Mouse (Mus musculus) cerebral cortex, adult 2 months (tissue): ENCODE data around the gene RPS10-NUDT3.

Experiments used
- WGBS: fragments of 180-500 bp; shearing (Covaris S2); methylation state at CpG from one replicate; pipeline ENCODE4 v1.1.7; 2018; 5-methylcytosine and 5-hydroxymethylcytosine counted together

RPS10-NUDT3 gene

DNA sequence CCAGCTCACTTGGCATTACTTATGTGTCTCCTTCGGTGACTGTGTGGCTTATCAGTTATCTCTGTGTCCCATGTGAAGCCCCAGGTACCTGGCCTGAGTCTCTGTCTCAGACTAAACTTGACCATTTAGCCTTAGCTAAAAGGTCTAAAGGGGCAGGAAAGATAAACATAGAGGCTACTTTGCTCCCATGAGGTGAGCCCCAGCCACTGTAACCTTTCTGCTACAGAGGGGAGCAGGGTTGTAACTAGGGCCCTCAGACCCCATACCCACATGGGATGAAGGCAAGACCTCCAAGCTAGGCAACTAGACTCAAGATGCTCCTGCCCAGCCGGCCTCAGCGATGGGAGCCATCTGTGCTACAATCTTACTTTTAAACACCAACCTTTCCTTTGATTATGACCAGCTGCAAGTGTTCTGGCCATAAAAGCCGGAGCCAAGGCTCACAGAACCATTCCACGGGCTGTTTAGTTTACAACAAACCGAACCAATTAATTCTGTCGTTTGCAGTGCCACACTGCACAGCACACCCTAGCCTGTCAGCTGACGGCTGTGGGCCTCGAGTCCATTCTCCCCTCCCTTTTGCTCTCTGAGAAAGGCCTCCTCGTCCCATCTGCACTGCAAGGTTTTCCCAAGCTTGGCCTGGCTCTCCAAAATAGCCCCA, 59.8 kb downstream of the RPS10-NUDT3 start:
- WGBS = 43% methylated on average over 10 of the region's 10 CpGs

DNA sequence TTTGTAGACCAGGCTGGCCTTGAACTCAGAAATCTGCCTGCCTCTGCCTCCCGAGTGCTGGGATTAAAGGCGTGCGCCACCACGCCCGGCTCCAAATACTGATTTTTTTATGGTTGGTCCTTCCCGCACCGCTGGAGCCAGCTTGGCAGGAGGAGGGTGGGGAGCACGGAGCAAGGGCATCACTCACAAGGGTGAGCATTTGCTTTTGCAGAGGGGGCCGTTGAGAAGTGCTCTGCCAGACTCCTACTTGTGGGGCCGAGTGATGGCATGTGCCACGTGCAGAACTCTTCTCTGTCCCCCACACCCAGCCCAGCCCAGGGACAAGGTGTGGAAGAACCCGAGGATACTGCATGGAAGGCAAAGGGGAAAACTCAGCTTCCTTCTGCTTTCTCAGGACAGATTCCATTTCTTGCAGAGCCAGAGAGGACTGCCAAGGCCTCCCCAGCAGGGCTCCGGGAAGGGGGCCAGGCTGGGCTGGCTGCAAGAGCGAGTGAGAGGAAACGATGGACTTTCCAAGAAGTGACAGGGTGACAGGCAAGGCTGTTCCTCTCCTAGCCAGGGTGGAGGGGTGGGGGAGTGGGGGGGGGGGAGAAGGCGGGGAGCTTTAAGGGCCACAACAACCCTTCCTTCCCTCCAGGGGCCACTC, 60.4 kb downstream of the RPS10-NUDT3 start:
- WGBS = 54% methylated on average over 15 of the region's 16 CpGs

GRCm38 (mm10) chr17:27573772-27574320, 61.2 kb downstream of the RPS10-NUDT3 start:
- 68% methylated on average over 10 of the region's 10 CpGs for WGBS

- WGBS = 63% methylated on average over 8 of the region's 8 CpGs
These were observed 63.7 kb downstream of the RPS10-NUDT3 start for GRCm38 (mm10) chr17:27571315-27571714.

- WGBS = 77% methylated on average over 5 of the region's 5 CpGs
These were observed 66.8 kb downstream of the RPS10-NUDT3 start for GRCm38 (mm10) chr17:27568228-27568627.

DNA sequence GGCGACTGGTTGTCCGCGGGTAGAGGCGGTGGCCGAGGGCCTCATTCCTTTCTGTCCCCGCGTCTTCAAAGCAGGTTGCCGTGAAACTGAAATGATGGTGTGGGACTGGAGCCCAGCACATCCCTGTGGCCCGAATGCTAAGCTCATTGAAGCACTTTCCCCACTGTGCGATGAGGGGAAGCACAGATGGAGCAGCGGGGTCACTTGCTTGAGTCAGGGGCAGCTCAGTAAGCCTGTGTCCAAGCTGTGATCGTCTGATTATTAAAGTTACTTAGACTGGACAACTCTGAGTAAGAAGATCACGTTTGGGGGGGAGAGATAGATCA, 69.1 kb downstream of the RPS10-NUDT3 start:
- under 1% methylated on average over 13 of the region's 13 CpGs for WGBS

- WGBS = 1% methylated on average over 58 of the region's 58 CpGs
These were observed 69.7 kb downstream of the RPS10-NUDT3 start, which contains the start of gene AI413582 for GRCm38 (mm10) chr17:27565163-27565941. AI413582 (minus strand) TSS chr17:27565756.

DNA sequence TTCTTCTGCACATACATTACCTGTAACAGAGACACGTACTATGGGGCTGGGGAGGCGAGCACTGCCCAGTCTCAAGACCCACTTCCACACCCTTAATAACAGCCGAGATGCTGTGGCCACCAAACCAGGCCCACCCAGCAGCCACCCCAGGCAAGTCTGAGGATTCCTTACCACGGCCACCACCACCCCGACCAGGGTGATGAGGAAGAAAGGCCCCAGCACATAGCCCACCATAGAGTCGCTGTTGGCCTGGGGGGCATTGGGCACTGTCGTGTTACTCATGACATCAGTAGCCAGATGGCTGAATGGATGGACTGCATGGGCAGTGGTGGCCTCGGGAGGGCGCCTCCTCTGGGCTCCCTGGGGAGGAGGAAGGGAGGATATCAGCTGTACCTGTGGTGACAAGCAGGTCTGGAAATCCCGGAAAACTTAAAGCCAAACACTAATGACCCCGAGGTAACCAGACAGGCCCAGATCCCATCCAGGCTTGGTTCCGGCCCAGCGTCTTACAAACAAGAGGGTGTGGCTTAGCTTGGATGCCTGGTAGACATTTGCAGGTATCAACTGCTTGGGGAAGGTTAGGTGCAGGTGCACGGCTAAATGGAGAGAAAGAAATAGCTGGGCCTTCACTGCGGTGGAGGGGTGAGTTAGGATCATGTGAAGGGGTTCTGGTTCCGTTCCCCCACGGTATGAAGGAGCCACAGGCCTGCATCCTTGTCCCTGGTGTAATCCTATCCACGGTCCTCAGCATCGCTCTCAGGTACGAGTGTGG, 70.4 kb downstream of the RPS10-NUDT3 start:
- 19% methylated on average over 20 of the region's 20 CpGs for WGBS

GRCm38 (mm10) chr17:27563771-27564244, 71.2 kb downstream of the RPS10-NUDT3 start:
- 61% methylated on average over 7 of the region's 7 CpGs for WGBS

DNA sequence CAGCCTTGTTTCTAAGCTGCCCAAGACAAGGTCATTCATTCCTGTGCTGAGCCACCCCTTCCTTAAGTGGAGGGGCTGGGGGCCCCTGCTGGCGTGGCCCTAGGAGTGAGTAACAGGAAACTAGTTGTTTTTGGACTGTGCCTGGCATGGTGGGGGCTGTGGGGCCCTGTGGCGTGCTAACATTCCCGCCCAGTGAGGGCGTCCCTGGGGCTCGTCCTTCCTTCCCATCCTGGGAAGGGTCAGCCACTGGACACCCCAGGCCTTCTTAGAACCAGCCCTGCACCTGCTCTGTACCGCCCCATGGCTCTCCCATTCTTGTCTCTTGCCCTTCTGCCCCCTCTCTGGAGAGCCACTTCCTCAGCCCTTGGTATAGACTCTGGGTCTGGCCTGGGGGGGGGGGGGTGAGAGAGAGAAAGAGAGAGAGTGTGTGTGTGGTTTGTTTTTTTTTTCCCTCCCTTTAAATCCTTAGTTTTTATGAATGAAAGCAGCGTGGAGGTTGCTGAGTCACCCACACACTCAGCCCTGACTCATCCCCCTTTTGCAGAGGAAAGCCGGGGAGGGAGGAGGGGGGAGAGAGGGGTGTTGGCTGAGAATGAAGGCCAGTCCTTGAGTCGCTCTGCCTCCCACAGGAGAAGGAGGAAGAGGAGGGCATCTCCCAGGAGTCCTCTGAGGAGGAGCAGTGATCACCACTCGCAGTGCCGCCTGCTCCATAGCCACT, 73.1 kb downstream of the RPS10-NUDT3 start:
- 42% methylated on average over 11 of the region's 11 CpGs for WGBS

DNA sequence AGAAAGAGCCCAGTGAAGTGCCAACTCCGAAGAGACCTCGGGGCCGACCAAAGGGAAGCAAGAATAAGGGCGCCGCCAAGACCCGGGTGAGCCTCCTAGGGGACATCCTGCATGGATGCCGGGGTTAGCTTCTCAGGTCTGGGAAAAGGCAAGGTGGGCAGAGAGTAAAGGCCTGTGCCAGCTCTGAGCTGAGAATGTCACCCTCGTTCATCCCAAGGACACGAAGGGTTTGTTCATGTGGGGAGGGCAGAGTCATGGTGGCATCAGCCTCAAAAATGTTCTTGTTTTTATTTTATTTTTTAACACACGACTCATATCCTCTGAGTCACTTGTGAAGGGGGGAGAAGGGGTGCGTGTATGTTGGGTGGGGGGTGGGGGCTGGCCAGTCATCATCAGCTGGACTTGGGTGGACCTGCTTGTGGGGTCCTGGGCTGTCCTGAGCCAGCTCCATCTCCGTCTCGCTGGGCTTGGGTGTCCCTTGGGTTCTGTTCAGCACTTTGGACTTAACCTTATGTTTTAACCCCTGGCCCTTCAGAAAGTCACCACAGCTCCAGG, 74.0 kb downstream of the RPS10-NUDT3 start:
- 76% methylated on average over 13 of the region's 13 CpGs for WGBS

DNA sequence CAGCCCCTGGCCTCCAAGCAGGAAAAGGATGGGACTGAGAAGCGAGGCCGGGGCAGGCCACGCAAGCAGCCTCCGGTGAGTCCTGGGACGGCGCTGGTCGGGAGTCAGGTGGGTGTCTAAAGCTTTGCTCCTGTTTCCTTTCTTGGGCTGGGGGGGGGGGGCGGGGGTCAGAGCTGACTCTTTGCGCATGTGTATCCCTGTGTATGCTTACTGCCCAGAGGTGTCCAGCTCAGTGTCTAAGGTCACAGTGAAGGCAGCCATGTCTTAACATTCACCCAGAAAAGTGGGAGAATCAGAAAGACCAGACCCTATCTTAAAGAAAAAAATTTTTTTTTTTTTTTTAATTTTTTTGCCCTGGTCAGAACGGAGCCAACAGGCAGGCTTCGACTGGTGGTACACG, 75.4 kb downstream of the RPS10-NUDT3 start:
- 86% methylated on average over 12 of the region's 12 CpGs for WGBS

DNA sequence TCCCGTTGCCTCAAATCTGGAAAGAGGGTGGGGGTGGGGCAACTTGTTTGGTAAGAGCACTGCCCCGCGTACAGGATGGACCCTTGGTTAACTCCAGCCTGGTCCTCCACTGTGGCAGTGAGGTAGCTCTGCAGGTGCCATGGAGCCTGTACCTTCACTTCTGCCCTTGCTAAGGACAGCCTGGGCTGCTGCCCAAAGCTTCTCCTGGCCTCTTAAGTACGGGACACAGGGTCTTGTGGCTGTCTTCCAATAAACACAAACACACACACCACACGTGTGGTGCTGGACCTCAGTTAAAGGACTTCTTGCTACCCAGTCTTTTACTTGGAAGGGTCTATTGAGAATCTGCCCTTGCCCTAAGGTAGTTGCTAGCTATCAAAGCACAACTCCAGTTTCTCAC, 76.2 kb downstream of the RPS10-NUDT3 start:
- 50% methylated on average over 5 of the region's 5 CpGs for WGBS

- 30% methylated on average over 14 of the region's 14 CpGs for WGBS
These were observed 76.9 kb downstream of the RPS10-NUDT3 start for GRCm38 (mm10) chr17:27557927-27558661.

DNA sequence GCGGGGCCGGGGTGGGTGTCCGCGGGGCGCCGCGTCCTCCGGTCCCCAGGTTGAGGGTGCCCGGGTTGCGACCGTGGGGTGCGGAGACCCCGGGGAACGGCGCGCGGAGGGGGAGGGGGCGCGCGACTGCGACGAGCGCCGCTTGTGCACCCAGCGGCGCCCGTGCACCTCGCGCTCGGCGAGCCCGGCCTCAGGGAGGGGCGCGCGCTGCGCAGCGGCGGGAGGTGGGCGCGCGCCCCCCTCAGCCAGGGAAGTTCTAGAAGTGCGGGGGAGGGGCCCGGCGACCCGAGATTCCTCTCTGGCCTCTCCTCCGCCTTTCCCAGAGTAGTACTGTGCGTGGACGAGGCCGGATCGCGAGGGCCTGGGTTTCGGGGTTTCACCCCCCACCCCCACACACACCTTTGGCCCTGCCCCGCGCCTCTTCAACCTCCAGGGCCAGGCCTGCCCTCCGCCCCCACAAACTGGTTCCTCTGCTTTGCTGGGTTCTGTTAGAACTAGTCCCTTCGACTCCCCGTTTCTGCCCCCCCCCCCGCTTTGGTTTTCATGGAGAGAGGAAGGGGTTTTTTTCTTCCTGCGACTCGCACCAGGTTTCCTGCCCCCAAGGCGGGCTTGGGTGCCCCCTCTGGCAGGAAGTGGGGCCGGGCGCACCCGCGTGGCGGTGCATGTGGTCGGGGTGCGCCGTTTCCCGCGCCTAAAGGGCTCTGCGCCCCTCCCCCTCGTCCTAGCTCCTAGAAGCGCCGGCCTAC, 77.7 kb downstream of the RPS10-NUDT3 start:
- 2% methylated on average over 73 of the region's 75 CpGs for WGBS

DNA sequence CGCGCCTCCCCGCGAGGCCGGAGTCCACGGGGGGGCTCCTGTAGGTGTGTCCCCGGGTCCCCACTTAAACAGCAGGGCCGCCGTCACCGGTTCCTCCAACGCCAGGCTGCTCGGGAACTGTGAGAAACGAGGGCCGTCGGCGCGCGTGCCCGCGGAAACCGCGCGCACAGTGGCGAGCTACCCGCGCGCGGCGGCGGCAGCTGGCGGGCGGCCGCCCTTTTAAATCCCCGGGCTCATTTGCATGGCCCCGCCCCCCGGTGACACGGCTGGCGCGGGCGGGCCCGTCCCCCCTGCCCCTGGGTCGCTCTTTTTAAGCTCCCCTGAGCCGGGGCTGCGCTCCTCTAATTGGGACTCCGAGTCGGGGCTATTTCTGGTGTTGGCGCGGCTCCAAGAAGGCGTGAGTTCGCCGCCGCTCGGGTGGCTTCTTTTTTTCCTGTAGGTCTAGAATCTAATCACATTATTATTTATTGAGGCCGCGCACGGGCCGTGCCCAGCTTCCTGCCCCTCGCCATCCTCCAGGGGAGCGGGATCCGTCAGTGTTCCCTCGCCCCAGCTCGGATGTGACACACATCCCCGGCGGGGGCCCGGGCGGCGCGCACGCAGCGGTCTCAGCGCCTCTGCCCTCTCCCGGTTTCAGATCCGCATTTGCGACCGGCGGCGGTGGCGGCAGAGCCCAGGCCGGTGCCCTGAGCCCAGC, 78.6 kb downstream of the RPS10-NUDT3 start, which contains the start of gene Hmga1:
Gene Hmga1 (plus strand): TSS at position 183 of the 697 bp plus-strand sequence.
- under 1% methylated on average over 79 of the region's 79 CpGs for WGBS

GRCm38 (mm10) chr17:27555512-27556172, 79.4 kb downstream of the RPS10-NUDT3 start:
- WGBS = under 1% methylated on average over 55 of the region's 55 CpGs

GRCm38 (mm10) chr17:27555075-27555511, 79.9 kb downstream of the RPS10-NUDT3 start:
- 12% methylated on average over 38 of the region's 39 CpGs for WGBS
